Mouse (Mus musculus) naive thymus-derived CD4-positive, alpha-beta T cell, adult 2 months (primary cell): ENCODE results near the gene Kremen2.

Experiments
- DNase-seq: peaks from one replicate; pipeline ENCODE4 v3.0.0-alpha.2; 2011; ENCODE audit warnings: low read depth

The Kremen2 gene

GRCm38 (mm10) chr17:23758801-23759200 is 13.2 kb upstream of the Kremen2 start:
- no peak for DNase-seq

- DNase-seq = no peak
Measured at GRCm38 (mm10) chr17:23757581-23757980, 11.9 kb upstream of the Kremen2 start.

GRCm38 (mm10) chr17:23755689-23756088 is 10.1 kb upstream of the Kremen2 start:
- DNase-seq = no peak

GRCm38 (mm10) chr17:23749400-23750191 is 4.0 kb upstream of the Kremen2 start:
- no peak for DNase-seq

GRCm38 (mm10) chr17:23748631-23749391 is 3.2 kb upstream of the Kremen2 start:
- peak; percentile 89 for DNase-seq

GRCm38 (mm10) chr17:23748026-23748425 is 2.4 kb upstream of the Kremen2 start:
- DNase-seq = peak; percentile 38

- no peak for DNase-seq
Measured at GRCm38 (mm10) chr17:23747471-23747870, 1.8 kb upstream of the Kremen2 start.

GRCm38 (mm10) chr17:23746767-23747166 is 1.1 kb upstream of the Kremen2 start:
- no peak for DNase-seq

GRCm38 (mm10) chr17:23746311-23746710 is 678 bp upstream of the Kremen2 start:
- peak; percentile 53 for DNase-seq

GRCm38 (mm10) chr17:23744651-23745050 is 982 bp downstream of the Kremen2 start:
- DNase-seq = peak; percentile 25

- peak; percentile 23 for DNase-seq
Measured at GRCm38 (mm10) chr17:23744076-23744475, 1.6 kb downstream of the Kremen2 start.

- DNase-seq = peak; percentile 26
Measured at GRCm38 (mm10) chr17:23742941-23743340, 2.7 kb downstream of the Kremen2 start.

- peak; percentile 83 for DNase-seq
Measured at GRCm38 (mm10) chr17:23742210-23742793, 3.3 kb downstream of the Kremen2 start.

GRCm38 (mm10) chr17:23741359-23742209 is 4.0 kb downstream of the Kremen2 start:
- peak; percentile 15 for DNase-seq

- DNase-seq = no peak
Measured at GRCm38 (mm10) chr17:23740598-23741021, 5.0 kb downstream of the Kremen2 start, which contains the start of gene Paqr4. TSS of gene Paqr4 (minus strand) at chr17:23740867.

- DNase-seq = peak; percentile 85
Measured at GRCm38 (mm10) chr17:23740136-23740584, 5.5 kb downstream of the Kremen2 start.

- DNase-seq = peak; percentile 40
Measured at GRCm38 (mm10) chr17:23739202-23740135, 6.2 kb downstream of the Kremen2 start.

GRCm38 (mm10) chr17:23738836-23739201 is 6.8 kb downstream of the Kremen2 start:
- no peak for DNase-seq

GRCm38 (mm10) chr17:23737493-23738445 is 7.9 kb downstream of the Kremen2 start:
- peak; percentile 22 for DNase-seq
